Mouse (Mus musculus) lung, postnatal 0 days (tissue): ENCODE data around the gene Ids.

Source experiments
- CTCF ChIP-seq: IDR thresholded peaks from 2 replicates; pipeline ENCODE4 v1.5.1; 2016; ENCODE audit warnings: antibody characterized with exemption, mild to moderate bottlenecking
- EP300 ChIP-seq: IDR thresholded peaks from 2 replicates; pipeline ENCODE4 v1.6.1; 2016; ENCODE audit warnings: antibody characterized with exemption, mild to moderate bottlenecking, control low read depth

GRCm38 (mm10) chrX:70364202-70364601, 682 bp downstream of the Ids start:
- TF ChIP-seq CTCF (no peak), EP300 (no peak)
